Mouse (Mus musculus): ENCODE measurements at regions not wholly inside any gene's neighbourhood (a gene's known extent, or its start where the extent isn't known, plus 50 kb on each side); places are given as distances from the start of the nearest gene placed in this dataset.

GRCm38 (mm10) chr4:48889074-48889592 lies 169.9 kb upstream of the Plppr1 start:
- DNase-seq: no peak

GRCm38 (mm10) chr4:48904551-48904950 lies 154.5 kb upstream of the Plppr1 start:
- no peak for DNase-seq

GRCm38 (mm10) chr4:48905196-48905867 lies 153.7 kb upstream of the Plppr1 start:
- DNase-seq: no peak

GRCm38 (mm10) chr4:48909161-48909560 lies 149.9 kb upstream of the Plppr1 start:
- DNase-seq: no peak

- no peak for DNase-seq
These were observed 145.8 kb upstream of the Plppr1 start for GRCm38 (mm10) chr4:48913301-48913700.

GRCm38 (mm10) chr4:48924576-48925459 lies 134.3 kb upstream of the Plppr1 start:
- no peak for DNase-seq

- no peak for DNase-seq
These were observed 120.7 kb upstream of the Plppr1 start for GRCm38 (mm10) chr4:48938420-48938819.

GRCm38 (mm10) chr4:48938892-48939291 lies 120.2 kb upstream of the Plppr1 start:
- no peak for DNase-seq

GRCm38 (mm10) chr4:48945266-48945818 lies 113.7 kb upstream of the Plppr1 start:
- no peak for DNase-seq

GRCm38 (mm10) chr4:48952965-48953364 lies 106.1 kb upstream of the Plppr1 start:
- DNase-seq: no peak

- DNase-seq: no peak
These were observed 83.3 kb upstream of the Plppr1 start for GRCm38 (mm10) chr4:48975810-48976209.

GRCm38 (mm10) chr4:48992021-48992420 lies 67.1 kb upstream of the Plppr1 start:
- DNase-seq: no peak
